Mouse (Mus musculus): ENCODE measurements around the gene Msi2. TPM values are rescaled to one million over a fixed set of nuclear protein-coding genes. Genes with fewer than 3 reads are reported as not detected.

The Msi2 gene
- total RNA-seq (2017): 46.2 and 97.9 TPM in 2 replicates

DNA sequence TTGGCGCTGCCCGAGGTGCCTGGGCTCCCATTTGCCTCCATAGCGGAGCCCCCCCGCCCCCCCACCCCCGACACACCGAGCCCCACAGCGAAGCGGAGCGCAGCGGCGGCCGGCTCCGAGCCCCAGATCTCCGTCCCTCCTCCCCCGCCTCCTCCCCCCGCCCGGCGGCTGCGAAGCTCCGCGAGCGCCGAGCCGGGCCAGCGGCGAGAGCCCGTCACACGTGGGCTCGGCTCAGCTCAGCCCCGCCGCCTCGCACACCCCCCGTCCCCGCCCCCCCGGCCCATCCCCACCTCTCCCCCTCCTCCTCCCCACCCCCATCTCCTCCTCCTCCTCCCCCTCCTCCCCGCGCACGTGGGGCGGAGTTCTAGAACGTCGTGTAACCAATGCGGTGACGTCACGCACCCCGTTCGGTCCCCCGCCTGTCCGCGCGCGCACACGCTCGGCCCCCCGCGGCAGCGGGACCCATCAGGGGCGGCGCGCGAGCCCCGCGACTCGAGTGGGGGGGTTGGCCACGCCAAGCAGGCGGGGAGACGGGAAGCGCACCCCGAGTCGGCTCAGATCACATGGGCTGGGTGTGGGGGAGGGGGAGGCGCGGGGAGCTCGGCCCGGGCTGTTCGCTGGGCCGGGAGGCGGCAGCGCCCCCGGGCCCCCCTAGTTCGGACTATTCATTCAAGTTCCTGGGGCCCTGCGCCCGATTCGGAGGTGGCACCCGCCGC is at the start of gene Msi2:
TSS of gene Msi2 (minus strand) at position 464 of the 716 bp plus-strand sequence.
- peak; percentile 77 for ATAC-seq (ENCODE audit: extremely low read depth, insufficient number of reproducible peaks, low FRiP score, poor library complexity, severe bottlenecking)

DNA sequence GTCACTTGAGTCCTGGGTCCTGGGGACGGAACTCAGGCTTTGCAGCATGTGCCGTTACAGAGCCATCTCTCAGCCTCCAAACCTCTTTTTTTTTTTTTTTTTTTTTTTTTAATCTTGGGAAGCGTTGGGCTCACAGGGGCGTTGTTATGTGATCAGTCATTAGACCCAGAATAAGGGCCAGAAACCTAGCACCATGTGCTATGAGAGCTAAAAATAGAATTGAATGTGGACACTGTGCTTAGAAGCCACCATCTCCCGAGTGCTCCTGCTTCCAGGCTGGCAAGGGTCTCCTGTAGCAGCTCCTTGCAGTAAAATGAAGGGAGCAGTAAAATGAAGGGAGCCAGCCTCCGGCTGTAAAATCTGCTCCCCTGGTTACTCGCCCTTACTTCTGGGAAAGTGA is 47.3 kb upstream of the Msi2 start:
- no peak for ATAC-seq (ENCODE audit: extremely low read depth, insufficient number of reproducible peaks, low FRiP score, poor library complexity, severe bottlenecking)

DNA sequence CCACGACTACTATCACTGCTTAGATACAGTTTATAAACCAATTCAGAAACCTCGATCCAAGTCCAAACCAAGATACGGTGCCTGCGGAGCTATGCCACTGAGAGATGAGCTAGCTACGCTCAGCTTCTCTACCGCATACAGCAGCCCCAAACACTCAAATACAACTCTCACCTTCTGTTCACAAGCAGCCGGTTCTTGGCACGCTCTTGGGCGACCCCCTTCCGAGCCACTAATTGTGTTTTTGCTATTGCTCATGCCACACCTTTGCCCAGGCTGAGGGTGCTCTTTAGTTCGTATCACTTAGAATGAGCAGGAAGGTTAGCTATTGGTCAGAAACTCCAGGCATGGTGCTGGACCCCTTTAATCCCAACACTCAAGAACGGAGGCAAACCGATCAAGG is 45.1 kb upstream of the Msi2 start:
- no peak for ATAC-seq (ENCODE audit: extremely low read depth, insufficient number of reproducible peaks, low FRiP score, poor library complexity, severe bottlenecking)

DNA sequence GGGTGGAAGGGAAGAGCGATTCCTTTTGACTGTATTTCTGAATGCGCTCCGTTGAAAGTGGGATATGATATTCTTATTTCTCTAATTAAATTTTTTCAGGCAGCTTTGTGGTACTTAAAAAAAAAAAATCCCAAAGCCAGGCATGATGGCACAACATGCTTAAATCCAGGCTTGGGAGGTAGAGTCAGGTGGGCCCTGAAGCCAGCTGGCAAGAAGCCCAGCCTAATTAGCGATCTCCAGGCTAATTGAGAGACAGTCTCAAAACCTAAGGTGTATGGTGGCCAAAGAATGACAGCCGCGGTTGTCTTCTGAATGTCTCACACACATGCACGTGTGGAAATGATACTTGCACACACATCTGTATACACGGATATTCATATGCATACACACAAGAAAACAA is 41.2 kb upstream of the Msi2 start:
- no peak for ATAC-seq (ENCODE audit: extremely low read depth, insufficient number of reproducible peaks, low FRiP score, poor library complexity, severe bottlenecking)

DNA sequence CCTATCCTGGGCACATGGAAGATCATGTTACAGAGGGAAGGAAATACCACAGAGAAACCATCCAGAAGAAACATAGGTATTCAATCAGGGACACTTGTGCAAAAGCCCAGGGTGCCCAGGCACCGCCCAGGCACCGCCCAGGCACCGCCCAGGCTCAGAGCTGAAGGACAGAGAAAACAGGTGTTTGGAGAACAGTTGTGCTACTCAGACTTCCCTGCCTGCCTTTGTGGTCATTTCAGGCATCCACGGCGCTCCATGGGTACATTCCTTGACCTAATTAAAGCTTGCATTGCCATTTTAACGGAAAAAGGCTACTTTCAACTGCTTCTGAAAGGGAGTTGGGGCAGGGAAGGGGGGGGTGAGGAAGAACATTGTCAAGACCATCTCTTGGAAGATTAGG is 40.1 kb upstream of the Msi2 start:
- ATAC-seq (ENCODE audit: extremely low read depth, insufficient number of reproducible peaks, low FRiP score, poor library complexity, severe bottlenecking): no peak

DNA sequence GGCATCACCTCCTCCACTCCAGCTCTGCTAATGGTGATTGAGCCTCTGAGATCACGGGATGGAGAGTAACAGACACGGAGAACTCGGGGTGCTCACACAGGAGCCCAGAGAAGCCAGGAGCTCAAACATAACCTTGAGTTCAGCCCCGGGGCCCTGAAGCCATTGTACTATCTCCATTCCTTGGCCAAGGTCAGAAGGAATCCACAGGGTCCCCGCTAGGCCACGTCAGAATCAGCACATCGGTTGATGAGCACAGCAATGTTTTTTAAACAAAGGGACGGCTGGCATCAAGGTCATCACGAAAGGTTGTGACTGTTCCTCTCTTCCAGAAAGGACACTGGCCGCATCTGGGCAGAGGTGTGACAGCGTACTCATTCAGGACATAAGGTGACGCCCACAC is 27.0 kb upstream of the Msi2 start:
- ATAC-seq (ENCODE audit: extremely low read depth, insufficient number of reproducible peaks, low FRiP score, poor library complexity, severe bottlenecking): no peak

DNA sequence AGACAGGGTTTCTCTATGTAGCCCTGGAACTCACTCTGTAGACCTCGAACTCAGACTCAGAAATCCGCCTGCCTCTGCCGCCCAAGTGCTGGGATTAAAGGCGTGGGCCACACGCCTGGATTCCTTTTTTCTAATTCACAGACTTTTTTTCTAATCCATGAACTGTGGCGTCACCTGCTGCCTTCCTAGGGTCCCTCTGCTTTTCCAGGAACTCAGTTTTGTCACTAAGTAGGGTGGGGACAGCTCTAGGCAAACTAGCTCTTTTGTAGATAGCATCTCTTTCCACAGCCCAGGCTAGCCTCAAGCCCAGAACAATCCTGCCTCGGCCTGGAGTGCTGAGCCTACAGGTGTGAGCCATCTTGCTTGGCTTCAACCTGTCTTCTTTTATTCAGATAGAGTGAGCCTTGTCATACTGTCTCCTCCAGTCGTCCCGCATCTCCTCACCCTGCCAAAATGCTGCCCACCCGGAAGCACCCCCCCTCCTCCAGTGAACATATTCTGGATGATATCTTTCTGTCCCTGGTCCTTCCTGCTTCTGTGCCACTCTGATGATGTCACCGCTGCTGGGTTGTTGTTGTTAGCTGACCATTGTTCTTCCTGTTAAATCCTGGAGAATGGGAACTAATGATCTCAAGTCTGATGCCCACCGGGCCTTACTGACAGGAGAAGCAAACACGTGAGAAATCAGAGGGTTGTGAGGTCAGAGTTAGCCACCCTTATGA is 21.4 kb upstream of the Msi2 start:
- no peak for ATAC-seq (ENCODE audit: extremely low read depth, insufficient number of reproducible peaks, low FRiP score, poor library complexity, severe bottlenecking)

DNA sequence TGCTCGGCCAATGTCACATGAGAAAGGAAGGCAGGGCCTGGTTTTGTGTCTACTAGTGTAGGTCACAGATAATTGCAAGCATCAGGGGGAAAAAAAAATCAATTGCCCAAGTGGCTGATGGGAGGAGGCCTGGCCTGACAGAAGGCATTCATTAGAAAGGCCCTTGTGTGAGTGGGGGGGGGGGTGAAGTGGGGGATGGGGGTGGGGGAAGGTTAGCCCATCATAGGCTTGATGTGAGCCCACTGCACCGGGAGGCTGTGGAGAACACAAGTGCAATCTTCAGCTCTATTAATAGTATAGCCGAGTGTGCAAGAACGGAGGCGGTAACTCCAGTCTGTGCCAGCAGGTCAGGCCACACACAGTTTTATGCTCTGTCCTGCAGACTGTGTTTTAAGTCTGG is 11.1 kb upstream of the Msi2 start:
- ATAC-seq (ENCODE audit: extremely low read depth, insufficient number of reproducible peaks, low FRiP score, poor library complexity, severe bottlenecking): no peak

DNA sequence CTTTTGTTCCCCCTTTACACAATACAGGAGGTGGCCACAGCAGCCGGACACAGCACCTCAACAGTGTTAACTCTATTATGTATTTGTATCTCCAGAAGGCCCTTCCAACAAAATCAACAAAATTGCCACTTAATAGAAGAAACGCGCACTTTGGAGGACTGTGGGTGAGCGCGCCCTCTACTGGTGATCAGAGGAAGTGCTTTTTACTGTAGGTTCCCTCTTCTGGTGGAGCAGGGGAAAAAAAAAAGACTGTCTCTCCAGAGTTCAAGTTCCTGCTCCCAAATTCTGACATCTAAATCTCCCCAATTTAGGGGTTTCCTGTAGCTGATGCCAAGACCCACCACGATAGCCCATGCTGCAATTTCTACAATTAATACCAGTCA is 10.2 kb upstream of the Msi2 start:
- ATAC-seq (ENCODE audit: extremely low read depth, insufficient number of reproducible peaks, low FRiP score, poor library complexity, severe bottlenecking): peak; percentile 81; the same call in 1 of the 2 replicates

DNA sequence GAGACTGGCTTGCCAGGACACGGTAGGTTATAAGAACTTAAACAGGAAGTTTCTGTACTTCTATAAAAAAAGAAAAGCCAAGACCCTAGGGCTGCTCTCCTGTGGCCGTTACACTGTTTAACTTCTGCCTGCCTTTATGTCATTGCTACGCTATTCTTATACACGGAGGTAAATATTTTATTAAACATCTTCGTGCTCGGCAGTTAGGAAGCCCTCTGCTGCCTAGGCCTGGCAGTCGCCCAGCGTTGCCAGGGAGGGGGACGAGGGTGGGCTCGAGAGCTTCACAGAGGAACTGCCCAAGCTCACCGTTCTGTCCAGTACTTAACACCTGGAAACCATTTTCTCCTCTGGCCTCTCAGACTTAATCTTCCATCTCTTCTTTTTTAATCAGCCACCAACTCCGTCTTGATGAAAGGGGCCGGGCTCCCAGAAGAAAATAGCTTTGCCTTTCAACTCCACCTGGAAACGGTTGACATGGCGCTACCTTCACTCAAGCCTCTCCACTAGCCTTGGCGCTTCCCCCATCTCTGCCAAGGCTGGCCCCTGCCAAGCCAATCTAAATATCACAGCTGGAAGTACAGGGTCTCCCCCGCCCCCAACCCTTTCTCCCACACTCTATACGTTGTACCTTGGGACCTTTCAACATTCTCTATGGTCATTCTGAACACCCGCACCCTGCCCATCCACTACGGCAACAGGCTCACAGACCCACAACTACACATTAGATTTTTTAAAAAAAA is 9.6 kb upstream of the Msi2 start:
- no peak for ATAC-seq (ENCODE audit: extremely low read depth, insufficient number of reproducible peaks, low FRiP score, poor library complexity, severe bottlenecking)

DNA sequence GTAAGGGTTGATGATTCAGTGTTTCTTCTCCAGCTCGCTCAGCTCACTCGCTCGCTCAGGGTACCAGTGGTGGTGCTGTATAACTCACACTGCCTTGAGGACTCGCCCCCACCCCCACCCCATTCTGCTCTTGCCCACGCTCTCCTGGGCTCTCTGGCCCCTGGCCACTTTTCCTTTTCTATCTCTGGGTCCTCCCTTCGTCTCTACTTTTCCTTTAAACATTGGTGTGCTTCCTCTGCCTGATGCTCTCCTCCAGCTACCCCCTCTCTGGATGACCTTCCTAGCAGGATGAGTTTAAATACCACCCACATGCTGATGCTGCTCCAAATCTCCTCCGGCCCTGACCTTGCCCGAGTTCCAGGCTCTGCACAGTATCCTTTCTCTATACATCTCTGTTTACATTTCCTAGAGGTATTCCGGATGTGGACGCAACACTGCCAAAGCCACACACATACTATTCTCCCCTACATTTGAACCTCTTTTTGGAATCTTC is 2.9 kb upstream of the Msi2 start:
- ATAC-seq (ENCODE audit: extremely low read depth, insufficient number of reproducible peaks, low FRiP score, poor library complexity, severe bottlenecking): no peak

DNA sequence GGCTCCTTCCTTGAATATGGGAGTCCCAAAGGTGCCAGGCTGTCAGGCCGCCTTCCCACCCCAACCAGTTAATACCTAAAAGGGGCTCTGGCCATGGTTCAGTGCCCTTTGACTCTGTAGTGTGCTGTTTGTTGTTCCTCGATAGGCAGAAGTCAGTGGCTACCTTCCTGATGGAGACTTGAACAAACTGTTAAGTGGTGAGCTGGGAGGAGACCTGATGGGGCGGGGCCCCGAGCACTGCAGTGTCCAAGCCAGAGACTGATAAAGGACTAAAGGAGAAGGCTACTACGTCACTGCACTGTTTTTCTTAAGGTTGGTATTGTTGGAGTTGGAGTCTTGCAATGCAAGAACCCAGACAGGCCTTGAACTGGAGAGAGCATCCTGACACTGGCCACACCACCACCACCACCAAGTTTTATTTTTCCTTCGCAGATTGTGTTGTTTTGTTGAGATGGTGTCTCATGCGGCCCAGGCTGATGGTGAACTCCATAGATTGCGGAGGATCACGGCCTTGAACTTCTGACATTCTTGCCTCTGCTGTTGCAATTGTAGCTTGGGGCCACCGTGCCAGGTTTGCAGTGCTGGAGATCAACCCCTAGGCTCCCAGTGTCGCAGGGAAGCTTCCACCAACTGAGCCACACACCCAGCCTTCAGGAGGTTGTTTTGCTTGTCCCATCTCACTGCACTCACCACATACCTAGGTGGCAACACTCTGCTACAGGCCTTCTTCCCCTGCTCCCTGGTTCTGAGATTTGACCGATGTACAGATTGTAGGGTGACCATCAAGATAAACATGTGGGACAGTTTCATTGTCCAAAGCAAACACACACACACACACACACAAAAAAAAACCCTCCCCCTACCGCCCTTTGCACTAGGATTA is 2.2 kb upstream of the Msi2 start:
- no peak for ATAC-seq (ENCODE audit: extremely low read depth, insufficient number of reproducible peaks, low FRiP score, poor library complexity, severe bottlenecking)

DNA sequence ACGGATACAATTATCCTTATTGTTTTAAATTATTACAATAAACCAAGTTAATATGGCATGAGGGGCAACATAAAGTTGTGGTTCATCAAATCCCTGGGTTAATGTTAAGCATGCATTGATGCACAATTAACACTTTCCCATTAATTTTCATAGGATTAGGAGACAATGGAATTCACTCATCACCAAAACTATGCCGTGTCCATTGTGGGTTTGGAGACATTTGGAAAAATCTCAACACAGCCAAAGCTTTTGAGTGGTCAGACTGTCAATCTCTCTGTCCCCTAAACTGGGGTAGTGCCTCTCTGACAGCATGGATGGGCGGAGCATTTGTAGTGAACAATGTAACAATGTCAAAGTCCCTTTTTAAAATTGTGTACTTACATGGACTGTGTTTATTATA is 1.3 kb upstream of the Msi2 start:
- ATAC-seq (ENCODE audit: extremely low read depth, insufficient number of reproducible peaks, low FRiP score, poor library complexity, severe bottlenecking): no peak

DNA sequence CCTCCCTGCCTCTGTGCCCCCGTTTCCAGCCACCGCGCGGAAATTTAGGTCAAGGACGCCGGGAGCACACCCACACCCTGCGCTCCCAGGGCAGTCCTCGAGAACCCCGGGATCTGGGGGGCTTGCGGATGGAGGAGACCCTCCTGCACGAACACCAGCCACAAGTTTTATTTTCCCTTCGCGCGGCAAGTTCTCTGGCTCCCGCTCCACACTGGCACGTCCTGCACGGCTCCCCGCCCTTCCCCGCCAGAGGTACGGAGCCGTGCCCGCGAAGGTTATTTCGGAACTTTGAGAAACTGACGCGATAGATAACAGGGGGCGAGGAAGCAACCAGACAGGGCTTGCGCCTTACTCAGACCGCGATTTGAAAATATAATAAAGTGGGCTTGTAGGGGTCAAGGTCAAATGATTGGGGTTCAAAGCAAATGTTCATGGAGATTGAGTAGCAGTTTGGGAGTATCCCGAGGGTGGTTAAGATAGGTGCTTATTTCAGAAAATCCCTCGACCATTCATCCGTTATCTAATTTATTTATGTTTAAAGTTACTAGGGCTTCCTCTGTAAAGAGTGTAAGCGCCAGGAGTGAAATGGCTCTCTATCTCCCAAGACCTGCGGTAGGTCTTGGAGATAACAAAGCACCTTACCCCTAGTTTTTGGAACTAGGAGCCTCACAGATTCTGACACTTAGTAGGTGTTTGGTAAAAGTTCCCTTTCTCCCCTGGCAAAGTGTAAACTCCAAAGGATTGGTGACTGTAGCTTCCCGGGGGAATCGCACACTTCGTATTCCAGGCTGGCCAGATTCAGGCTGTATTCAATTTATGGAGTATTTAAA is 668 bp upstream of the Msi2 start:
- 0 out of 2 replicates have a peak, but pooled peaks have one; percentile 3 for ATAC-seq (ENCODE audit: extremely low read depth, insufficient number of reproducible peaks, low FRiP score, poor library complexity, severe bottlenecking)

DNA sequence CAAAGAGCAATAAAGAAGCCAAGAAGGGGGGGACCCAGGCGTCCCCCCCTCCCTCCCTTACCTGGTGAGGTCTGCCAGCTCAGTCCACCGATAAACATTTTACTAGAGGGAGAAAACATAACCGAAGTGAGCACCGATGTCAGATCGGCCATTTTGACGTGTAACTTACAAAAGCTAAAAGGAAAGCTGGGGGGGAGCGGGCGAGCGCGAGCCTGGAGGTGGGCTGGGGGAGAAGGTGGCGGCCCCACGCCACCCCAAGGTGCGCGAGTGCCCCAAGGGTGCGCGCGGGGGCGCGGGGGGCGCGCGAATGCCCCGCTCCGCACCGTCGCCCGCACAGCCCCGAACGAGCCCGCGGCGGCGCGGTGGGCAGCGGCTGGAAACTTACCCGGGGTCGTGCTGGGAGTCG is 666 bp downstream of the Msi2 start:
- ATAC-seq (ENCODE audit: extremely low read depth, insufficient number of reproducible peaks, low FRiP score, poor library complexity, severe bottlenecking): no peak

DNA sequence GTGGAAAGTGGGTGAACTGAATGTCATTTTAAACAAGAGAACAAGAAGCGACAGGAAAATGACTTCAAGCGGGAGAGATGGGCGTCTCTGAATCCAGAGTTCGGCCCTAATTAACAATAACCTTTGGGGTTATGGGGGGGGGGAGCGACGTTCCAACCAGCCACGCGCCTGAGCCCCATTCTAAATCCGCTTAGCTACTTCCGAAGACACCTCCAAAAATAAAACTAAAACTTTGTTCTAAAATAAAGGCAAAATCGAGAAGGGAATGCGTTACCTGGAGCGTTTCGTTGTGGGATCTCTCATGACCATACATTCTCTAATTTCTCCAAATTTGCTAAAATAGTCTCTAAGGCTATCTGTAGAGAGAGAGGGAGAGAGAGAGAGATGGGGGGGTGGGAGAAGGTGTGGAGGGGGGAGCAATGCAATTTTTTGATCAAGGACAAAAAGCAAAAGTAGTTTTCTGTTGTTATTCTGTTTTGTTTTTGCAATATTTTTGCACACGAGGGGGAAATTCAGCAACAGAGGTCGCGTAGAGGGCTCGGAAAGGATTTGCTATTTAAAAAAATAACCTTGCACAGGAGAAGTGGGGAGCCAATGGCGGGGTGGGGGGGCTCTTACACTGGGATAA is 1.2 kb downstream of the Msi2 start:
- ATAC-seq (ENCODE audit: extremely low read depth, insufficient number of reproducible peaks, low FRiP score, poor library complexity, severe bottlenecking): no peak

DNA sequence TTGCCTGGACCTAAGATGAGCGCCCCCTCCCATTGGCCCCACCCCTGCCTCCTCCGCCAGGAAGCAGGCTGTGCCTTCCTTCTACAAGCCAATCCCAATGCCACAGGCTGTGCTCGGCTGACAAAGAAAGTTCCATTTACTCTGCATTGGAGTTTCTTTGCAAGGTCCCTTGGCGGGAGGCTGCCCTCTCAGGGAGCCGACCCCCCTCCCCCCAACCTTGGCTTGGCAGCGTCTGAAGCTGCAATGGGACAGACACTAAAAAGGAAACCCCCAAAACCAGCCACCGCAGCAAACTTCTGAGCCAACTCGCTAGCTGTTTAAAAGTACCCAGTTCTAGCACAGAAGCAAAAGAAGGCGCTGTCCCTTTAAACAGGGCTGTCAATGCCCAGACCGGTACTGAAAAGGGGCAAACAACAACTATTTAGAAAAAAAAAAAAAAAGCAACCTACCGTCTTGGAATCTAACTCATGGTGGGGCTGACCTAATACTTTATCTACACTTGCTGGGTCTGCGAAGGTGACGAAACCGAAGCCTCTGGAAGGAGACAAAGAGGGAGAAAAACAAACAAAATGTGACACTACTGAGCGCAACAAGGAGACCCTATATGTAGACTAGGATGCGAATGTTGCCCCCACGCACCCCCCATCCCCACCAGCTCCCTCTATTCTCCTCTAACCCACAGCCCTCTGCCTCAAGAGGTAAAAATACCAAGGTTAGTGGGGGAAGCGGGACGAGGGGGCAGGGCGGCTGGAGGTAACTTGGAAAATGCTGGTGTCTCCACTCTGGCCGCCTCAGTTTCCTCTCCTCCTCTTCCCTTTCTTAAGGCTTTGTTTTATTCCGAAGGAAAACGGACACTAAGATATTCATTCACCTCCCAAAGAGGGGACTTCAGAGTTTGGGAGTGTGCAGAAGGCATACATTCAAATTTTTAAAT is 2.0 kb downstream of the Msi2 start:
- ATAC-seq (ENCODE audit: extremely low read depth, insufficient number of reproducible peaks, low FRiP score, poor library complexity, severe bottlenecking): no peak

All from neutrophil, adult 5-6 weeks (primary cell).